Mouse (Mus musculus): Measurements from ENCODE around the gene Igf2bp2.

Gene Igf2bp2

DNA sequence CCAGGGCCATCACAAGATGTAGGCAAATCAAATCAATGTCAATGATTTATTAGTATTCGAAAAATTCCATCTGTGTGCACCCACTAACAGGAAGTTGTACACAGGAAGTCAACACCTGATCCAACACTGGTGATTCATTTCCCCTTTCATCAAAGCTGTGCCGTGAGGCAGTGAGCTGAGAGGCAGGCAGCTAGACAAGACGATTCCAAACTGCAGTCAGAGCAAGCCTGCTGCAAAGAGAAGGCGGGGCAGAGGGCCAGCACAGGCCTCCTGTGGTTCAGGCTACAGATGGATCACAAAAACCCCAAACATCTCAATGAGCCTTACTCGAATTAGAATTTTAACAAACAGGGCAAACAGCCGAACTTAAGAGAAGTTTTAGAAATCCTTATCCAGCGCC is 65.4 kb downstream of the Igf2bp2 start:
- DNase-seq: peak; percentile 60 to 66

DNA sequence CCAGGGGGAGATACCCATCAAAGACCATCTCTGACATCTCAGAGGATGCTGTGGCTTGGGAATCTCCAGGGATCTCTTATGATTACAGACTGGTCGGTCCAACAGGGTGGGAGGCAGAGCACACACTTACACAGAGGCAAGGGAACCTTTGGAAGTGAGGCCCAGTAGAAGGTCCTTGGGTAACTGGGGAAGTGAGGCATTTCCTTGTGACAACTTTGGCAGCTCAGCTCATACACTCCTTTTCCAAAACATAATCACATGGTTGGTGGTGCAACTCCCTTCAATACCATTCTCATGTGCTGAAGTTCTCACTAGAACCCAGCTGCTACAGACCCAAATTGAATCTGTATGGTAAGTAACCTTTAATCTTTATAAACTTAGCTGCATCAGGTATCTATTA is 67.3 kb downstream of the Igf2bp2 start:
- DNase-seq: no peak

DNA sequence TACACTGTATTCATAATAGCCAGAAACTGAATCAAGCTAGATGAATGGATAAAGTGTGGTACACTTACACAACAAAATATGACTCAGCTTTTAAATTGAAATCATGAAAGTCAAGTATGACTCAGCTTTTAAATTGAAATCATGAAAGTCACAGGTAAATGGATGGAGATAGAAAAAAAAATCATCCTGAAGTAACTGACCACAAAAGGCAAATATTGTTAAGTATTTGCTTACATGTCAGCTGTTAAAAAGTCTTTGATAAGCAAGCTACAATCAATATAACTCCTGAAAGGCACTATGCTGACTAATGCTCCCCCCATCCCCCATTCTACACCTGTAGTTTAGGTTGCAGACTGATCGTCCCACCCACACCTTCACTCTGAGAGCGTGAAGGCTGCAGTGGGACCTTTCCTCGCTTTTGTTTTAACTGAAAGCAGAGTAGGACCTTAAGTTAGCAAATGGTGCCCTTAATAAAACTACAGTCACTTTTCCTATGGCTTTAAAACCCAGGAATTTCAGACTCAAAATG is 71.8 kb downstream of the Igf2bp2 start:
- DNase-seq: no peak

- DNase-seq: peak; percentile 67 to 83
Measured at GRCm38 (mm10) chr16:22085411-22085810, 77.7 kb downstream of the Igf2bp2 start.

DNA sequence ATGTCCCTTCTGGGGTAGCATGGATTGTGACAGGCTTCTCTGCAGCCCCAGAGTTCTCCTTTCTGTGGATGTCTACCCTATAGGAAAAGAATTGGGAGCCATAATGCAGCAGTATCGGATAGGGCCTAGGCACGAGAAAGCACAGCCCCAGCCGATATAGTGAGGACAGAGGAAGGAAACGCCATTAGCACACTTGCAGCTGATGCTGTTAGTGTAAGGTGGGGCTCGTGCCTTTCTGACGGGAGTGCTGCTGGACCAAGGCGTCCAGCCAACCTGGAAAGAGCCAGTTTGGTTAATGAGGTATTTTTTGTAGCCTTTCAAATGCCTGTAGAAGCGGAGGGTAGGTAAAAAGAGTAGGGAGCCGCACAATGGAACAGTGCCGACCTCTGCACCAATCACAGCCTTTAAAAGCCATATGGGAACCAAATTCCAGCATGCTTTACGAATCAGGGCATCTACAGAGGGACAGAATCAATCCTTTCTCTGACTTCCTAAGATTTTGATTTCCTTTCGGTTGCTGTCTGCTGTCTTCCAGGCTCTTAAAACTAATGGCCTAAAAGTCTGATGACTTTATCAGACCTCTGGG is 82.9 kb downstream of the Igf2bp2 start:
- DNase-seq: no peak

DNA sequence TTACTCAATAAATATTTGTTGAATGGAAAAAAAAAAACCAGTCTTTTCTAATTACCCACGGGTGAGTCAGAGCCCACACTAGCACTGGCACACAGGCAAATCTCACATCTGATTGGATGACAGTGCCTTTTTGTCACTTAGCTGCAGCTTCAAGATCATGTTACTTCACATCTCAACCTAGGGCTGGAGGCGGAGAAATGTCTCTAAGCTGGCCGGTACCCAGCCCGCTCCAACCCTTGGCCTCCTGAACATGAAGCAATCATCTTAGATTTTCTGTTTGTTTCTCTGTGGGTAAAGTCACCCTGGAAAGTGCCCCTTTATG is 86.5 kb downstream of the Igf2bp2 start:
- no peak for DNase-seq

DNA sequence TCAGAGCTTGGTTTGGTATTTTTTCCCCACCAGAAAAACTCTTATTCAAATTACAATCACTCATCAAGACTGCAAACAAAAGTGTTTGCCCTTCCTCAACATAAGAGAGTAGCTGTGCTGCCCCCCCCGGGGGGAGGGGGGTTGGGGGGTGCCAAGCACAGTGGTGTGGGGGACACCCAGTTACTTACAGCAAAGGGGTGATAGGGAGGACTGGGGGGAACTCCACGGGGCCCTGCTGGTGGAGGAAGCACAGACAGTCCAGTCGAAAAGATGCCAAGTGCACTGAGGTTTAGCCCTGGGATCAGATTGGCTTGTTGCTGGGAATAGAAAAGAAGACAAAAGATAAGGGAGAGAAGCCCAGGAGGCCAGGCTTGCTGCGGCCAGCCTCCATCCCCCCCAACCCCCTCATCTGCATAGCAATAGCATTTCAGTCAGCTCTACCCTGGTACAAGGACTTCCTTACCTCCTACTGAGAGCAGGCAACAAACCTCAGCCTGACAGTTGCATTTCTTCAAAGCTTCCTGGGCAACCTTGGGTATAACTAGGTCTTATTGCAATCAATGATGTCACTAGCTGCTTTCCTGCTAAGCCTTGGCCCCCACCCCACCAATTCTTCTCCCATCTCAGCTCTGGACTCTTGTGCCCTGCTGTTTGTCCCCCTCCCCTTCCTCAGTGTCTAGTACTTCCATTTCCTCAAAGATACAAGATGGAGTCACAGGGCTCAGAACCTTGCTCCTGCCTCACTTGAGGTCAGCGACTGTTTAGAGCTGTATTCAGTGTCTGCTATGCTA is 87.1 kb downstream of the Igf2bp2 start:
- DNase-seq: no peak

- no peak for DNase-seq
Measured at GRCm38 (mm10) chr16:22075067-22075466, 88.0 kb downstream of the Igf2bp2 start.

DNA sequence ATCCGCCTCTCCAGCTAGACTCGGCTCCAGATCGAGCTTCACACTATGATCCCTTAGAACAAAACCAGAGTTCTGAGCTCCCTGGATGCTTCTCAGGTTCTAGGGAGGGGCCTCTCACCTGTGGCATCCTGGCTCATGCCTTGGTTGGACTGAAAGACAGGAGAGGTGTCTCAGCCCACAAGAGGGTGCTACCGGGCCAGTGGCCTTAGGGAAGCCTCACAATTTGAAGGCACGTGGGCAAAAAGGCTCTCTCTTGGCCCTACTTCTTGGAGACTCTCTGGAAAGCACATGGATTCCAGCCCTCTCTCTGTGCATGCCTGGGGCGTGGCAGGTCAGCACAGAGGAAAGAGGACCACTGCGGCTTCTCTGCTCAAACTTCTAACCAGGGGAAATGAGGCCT is 91.7 kb downstream of the Igf2bp2 start:
- peak in 1 of 2 experiments; percentile 30 for DNase-seq

GRCm38 (mm10) chr16:22067406-22067805 is 95.7 kb downstream of the Igf2bp2 start:
- no peak for DNase-seq

- DNase-seq: no peak
Measured at GRCm38 (mm10) chr16:22065536-22065935, 97.6 kb downstream of the Igf2bp2 start.

- DNase-seq: no peak
Measured at GRCm38 (mm10) chr16:22062284-22062683, 100.8 kb downstream of the Igf2bp2 start.

DNA sequence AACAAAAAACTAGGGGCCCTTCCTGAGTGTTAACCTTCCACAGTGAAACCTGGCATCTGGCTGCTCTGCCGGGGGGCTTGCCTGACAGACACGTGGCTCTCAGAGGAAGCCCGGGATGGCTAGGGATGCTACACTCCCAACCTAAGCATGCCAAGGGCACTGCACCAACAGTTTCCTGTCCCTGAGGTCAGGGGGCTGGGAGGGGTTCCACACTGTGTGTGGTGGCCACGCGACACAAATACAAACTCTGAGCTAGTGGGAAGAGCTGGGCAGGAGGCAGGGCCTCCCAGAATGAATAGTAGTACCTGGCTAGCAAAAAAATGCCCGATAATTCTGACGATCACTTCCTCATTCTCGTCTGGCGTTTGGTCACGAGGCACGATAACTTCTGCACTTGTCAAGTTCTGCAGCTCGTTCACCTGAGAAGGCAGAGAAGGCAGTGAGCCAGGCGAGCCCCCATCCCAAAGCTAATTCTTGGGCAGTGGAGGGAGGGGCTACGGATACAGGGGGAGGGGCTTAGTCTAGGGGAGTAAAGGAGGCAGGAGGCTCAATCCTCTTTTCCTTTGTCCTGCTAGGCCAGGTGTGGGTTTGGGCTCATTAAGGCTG is 101.4 kb downstream of the Igf2bp2 start:
- DNase-seq: peak; percentile 8 to 29

GRCm38 (mm10) chr16:22060416-22060815 is 102.7 kb downstream of the Igf2bp2 start:
- peak; percentile 42 to 45 for DNase-seq

- peak in 1 of 2 experiments; percentile 33 for DNase-seq
Measured at GRCm38 (mm10) chr16:22058871-22059270, 104.2 kb downstream of the Igf2bp2 start.

GRCm38 (mm10) chr16:22057498-22057897 is 105.6 kb downstream of the Igf2bp2 start:
- no peak for DNase-seq

GRCm38 (mm10) chr16:22053411-22053810 is 109.7 kb downstream of the Igf2bp2 start:
- DNase-seq: no peak

DNA sequence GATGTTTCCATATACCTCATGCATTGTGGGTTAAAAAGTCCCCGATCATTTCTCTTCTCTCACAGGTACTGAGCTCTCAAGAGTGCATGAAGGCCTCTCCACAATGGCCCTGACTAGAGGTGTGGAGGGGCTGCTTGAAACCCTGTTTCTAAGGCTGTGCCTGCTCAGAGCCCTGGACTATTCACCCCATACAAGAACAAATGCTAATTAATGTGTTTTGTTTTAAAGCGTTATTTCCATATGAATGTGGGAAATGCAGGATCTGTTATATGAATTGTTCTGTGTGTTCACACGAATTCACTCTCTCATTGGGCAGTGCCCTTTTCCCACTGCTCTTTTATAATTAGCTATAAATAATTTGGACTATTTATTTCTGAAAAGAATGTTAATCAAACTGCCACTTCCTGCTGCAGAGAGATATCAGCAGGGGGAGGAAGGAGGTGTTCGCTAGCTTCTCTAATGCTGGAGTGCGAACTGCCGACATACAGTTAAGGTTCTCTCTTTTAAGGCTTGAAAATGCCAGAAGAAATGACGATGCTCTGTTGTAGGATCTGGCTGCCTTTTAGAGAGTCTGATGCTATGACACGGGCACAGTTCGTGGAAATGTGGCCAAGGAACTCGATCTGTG is 116.2 kb downstream of the Igf2bp2 start:
- no peak for DNase-seq

DNA sequence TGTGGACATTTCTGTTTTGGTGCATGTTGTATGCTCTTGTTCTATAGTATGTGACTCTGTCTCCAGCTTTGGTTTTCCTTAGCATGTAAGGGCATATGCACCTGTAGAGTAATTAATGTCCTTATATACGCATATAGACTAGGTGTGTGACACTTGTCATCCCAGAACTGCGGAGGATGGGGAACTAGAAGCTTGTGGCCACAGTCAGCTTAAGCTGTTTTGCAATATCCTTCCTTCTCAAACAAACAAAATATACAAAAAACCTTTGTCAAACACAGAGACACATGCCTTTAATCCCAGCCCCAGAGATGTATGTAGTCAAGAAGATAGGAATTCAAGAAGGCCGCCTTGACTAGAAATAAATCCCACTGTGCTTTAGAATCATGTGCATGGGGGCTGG is 117.2 kb downstream of the Igf2bp2 start:
- DNase-seq: no peak

DNA sequence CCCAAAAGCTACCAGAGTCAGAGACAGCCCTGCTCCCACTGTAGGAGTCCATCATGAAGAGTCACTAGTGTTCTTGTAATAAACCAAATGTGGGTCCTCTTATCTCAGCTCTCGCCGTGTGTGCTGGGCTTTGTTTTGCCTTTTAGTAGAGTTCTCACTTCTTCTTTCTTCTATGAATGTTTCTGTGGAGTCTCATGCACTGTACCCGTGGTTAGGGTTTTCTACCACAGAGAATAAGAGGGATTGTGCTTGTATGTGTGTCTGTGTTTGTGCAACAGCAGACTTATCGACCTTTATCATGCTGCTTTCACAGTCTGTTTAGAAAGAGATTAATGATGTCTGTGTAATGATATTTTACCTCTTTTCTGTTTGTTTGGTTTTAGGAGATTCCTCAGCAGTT is 119.3 kb downstream of the Igf2bp2 start:
- no peak for DNase-seq

- no peak for DNase-seq
Measured at GRCm38 (mm10) chr16:22039978-22040377, 123.1 kb downstream of the Igf2bp2 start.

- no peak for DNase-seq
Measured at GRCm38 (mm10) chr16:22038554-22038953, 124.5 kb downstream of the Igf2bp2 start.

DNA sequence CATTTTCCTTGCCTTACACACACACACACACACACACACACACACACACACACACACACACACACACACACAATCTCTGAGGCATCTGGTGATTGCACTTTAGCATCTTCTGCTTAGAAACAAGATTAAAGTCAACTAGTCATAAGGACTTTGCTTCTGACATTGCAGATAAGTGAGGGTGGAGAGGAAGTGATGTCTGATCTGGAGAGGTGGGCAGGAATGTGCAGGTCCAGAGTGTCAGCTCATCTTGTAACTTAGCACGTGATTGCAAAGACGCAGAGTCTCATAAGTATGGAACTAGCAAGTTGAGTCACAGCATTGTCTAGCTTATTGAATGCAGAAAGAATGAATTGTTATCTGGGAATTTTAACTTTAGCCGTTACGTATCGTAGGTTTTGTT is 135.6 kb downstream of the Igf2bp2 start:
- DNase-seq: no peak

- DNase-seq: peak; percentile 18 to 54
Measured at GRCm38 (mm10) chr16:22022122-22022521, 141.0 kb downstream of the Igf2bp2 start.
